Mouse (Mus musculus) midbrain, embryonic 15.5 days (tissue): ENCODE measurements around the gene Atp13a3. TPM values are rescaled to one million over a fixed set of nuclear protein-coding genes. Genes with fewer than 3 reads are reported as not detected.
"Not testable (repeated sequence)": the region's sequence is repeated elsewhere in the genome, so short reads cannot be mapped to it uniquely, and the experiment has no call there.

ENCODE experiments used
- ATAC-seq: fragments of 200-750 bp; cut with Nextera tagmentation; replicated peaks from 2 replicates; pipeline ENCODE4 v1.8.0; 2017; ENCODE audit warnings: moderate TSS enrichment
- H3K27ac ChIP-seq: fragments of 300-500 bp; sonication (generic); 2 replicates; pipeline ENCODE4 v1.5.1; 2015; ENCODE audit warnings: mild to moderate bottlenecking, inconsistent platforms
- H3K27me3 ChIP-seq: fragments of 300-500 bp; sonication (generic); replicated peaks from 2 replicates; pipeline ENCODE4 v1.6.1; 2015; ENCODE audit warnings: inconsistent platforms
- H3K36me3 ChIP-seq: fragments of 300-500 bp; sonication (generic); replicated peaks from 2 replicates; pipeline ENCODE4 v1.6.1; 2015; ENCODE audit warnings: inconsistent platforms
- H3K4me1 ChIP-seq: fragments of 300-500 bp; sonication (generic); 2 replicates; pipeline ENCODE4 v1.6.1; 2015; ENCODE audit warnings: inconsistent platforms
- H3K4me2 ChIP-seq: fragments of 300-500 bp; sonication (generic); 2 replicates; pipeline ENCODE4 v1.6.1; 2015; ENCODE audit warnings: inconsistent platforms, mild to moderate bottlenecking, moderate library complexity
- H3K4me3 ChIP-seq: fragments of 300-500 bp; sonication (generic); 2 replicates; pipeline ENCODE4 v1.5.1; 2015; ENCODE audit warnings: mild to moderate bottlenecking, inconsistent platforms
- H3K9ac ChIP-seq: fragments of 300-500 bp; sonication (generic); 2 replicates; pipeline ENCODE4 v1.6.1; 2015; ENCODE audit warnings: mild to moderate bottlenecking, inconsistent platforms
- H3K9me3 ChIP-seq: fragments of 300-500 bp; sonication (generic); 2 replicates; pipeline ENCODE4 v1.6.1; 2016; ENCODE audit warnings: inconsistent platforms
- WGBS: fragments of 180-500 bp; shearing (Covaris S2); methylation state at CpG from one replicate; pipeline ENCODE4 v1.1.7; 2015; ENCODE audit warnings: mixed read lengths; 5-methylcytosine and 5-hydroxymethylcytosine counted together
- polyA plus RNA-seq: library from polyadenylated mRNA; unstranded; fragments of >200 nt; fragmentation: Nextera tagmentation; extraction: Ambion mirVana; gene quantifications from 2 replicates; pipeline ENCODE4 v1.2.1, GENCODE M21; 2015

The Atp13a3 gene
- 8.1 and 8.6 TPM in 2 replicates for polyA plus RNA-seq

DNA sequence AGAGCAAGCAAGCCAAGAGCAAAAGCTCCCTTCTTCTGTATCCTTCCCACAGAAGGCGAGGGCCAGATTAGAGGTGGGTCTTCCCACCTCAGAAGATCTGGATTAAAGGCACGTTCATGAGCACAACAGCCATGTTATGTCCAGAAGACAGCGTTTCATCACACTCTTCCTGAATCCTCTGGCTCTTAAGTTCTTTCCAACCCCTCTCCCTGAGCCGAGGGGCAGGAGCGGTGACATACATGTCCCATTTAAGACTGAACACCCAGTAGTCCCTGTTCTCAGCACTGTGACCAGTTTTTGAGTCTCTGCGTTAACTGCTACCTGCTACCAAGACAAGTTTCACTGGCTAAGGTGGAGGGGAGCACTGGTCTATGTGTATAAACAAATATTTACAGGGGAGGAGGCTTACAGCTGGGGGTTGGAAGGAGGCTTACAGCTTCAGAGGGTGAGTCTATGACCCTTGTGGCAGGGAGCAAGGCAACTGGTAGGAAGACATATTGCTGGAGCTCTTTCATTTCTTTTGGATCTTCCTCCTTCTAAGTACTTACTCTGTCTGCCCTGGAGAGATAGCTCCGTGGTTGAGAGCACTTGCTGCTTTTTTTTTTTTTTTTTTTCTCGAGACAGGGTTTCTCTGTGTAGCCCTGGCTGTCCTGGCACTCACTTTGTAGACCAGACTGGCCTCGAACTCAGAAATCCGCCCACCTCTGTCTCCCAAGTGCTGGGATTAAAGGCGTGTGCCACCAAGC lies at the start of gene Atp13a3:
Atp13a3 (minus strand) TSS at position 51 of the 746 bp plus-strand sequence.
- H3K4me3 ChIP-seq, result no peak within 1 kb of the TSS
- no peaks in the 10 kb centered on the region for H3K4me1 ChIP-seq
- no peak for ATAC-seq
- no peak within 1 kb of the TSS for H3K9ac ChIP-seq
- no peak within 1 kb of the TSS for H3K27ac ChIP-seq
- H3K9me3 ChIP-seq, result no peaks in the 10 kb centered on the region
- WGBS, result 74% methylated on average over 11 of the region's 11 CpGs
- H3K36me3 ChIP-seq, result no peaks in the 10 kb centered on the region
- no peak within 1 kb of the TSS for H3K4me2 ChIP-seq
- H3K27me3 ChIP-seq, result no peaks in the 10 kb centered on the region

DNA sequence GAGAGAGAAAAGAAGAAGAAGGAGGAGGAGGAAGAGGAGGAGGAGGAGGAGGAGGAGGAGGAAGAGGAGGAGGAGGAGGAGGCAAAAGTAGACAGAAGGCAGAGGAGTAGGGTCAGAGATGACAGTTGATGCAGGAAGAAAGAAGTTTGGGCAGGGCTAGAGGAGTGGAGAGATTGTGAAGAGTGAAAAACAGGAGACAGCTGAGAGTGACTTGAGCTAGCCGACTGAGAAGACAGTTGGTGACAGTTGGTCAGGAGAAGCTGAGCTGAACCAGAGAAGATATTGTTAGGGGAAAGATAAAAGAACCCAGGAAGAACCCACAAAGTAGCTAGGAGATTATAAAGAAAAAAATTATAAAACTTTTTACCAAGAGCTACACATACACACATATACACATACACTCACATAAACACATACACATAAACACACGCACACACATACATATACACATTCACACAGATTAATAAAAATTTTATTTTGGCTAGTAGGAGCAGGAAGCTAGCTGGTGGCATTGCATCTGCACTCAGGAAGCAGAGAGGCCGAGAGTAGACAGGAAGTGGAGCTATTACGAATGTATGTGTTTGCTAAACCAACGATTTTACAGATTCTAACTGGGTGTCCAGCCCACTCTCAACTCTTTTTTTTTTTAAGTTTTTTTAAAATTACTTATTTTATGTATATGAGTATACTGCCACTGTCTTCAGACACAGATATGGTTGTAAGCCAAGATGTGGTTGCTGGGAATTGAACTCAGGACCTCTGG lies 47.6 kb upstream of the Atp13a3 start:
- Histone ChIP-seq H3K27ac (no peak overlapping the region), H3K4me2 (no peak overlapping the region), H3K9me3 (no peaks in the 10 kb centered on the region), H3K4me1 (no peaks in the 10 kb centered on the region), H3K9ac (no peak overlapping the region), H3K36me3 (no peaks in the 10 kb centered on the region), H3K4me3 (no peak overlapping the region), H3K27me3 (no peaks in the 10 kb centered on the region)
- no peak for ATAC-seq
- WGBS, result 87% methylated on average over 5 of the region's 5 CpGs

DNA sequence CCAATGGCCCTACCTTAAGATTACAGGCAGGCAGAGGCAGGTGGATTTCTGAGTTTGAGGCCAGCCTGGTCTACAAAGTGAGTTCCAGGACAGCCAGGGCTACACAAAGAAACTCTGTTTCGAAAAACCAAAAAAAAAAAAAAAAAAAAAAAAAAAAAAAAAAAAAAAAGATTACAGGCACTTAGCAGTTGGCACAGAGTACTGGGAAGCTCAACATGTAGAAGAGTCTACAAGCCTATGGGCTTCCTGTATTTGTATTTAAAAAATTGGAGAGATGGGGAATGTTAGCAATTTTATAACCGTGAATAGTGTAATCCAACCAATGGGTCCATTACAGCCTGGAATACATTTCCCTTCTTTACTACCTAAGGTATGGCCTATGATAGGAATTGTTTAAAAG lies 45.4 kb upstream of the Atp13a3 start:
- H3K4me2 ChIP-seq, H3K27me3 ChIP-seq, H3K4me1 ChIP-seq, H3K4me3 ChIP-seq, ATAC-seq, H3K9me3 ChIP-seq, H3K9ac ChIP-seq, H3K36me3 ChIP-seq, H3K27ac ChIP-seq: not testable (repeated sequence)
- 90% methylated on average over 2 of the region's 2 CpGs for WGBS

DNA sequence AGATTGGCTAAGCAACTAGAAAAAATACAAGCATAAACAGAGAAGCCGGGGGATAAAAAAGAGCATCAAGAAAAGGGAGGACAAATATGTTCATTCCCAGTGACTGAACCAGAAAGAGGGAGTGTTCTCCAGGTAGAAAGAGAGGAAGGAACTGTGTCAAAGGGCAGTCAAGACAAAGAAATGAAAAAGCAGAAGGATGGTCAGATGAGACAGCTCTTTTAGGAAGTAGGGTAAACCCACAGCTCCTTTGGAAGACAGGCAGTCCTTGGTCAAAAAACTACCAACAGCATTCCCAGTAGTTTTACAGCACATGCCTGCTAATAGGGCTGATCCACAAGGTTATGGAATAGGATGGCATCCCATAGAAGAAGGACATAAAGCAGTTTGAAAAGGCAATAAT lies 43.2 kb upstream of the Atp13a3 start:
- no peak for ATAC-seq
- H3K4me3 ChIP-seq, result no peak overlapping the region
- no peaks in the 10 kb centered on the region for H3K27me3 ChIP-seq
- H3K9ac ChIP-seq, result no peak overlapping the region
- no peaks in the 10 kb centered on the region for H3K36me3 ChIP-seq
- WGBS, result 84% methylated on average over 1 of the region's 1 CpGs
- no peak overlapping the region for H3K4me2 ChIP-seq
- H3K4me1 ChIP-seq, result no peaks in the 10 kb centered on the region
- H3K27ac ChIP-seq, result no peak overlapping the region
- no peaks in the 10 kb centered on the region for H3K9me3 ChIP-seq

DNA sequence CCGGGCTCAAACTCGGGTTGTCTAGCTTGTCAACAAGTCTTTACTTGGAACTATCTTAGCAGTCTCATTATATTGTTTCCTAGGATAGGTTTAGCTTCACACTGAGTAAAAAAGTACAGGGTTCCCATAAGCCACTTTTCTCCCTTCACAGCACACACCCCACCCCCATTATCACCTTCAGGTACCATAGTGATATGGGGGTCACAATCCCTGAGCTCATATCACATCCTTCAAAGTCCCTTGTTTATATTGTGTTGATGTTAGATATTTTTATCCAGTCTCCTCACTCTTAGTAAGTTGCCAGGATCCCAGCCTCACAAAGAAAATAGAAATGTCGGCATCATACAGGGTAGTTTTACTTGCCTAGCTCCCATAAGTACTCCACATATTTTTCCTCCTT lies 42.4 kb upstream of the Atp13a3 start:
- Histone ChIP-seq H3K27me3 (no peaks in the 10 kb centered on the region), H3K36me3 (no peaks in the 10 kb centered on the region), H3K9ac (no peak overlapping the region), H3K4me1 (no peaks in the 10 kb centered on the region), H3K27ac (no peak overlapping the region), H3K4me3 (no peak overlapping the region), H3K9me3 (no peaks in the 10 kb centered on the region), H3K4me2 (no peak overlapping the region)
- ATAC-seq, result no peak
- WGBS, result 81% methylated on average over 3 of the region's 3 CpGs

DNA sequence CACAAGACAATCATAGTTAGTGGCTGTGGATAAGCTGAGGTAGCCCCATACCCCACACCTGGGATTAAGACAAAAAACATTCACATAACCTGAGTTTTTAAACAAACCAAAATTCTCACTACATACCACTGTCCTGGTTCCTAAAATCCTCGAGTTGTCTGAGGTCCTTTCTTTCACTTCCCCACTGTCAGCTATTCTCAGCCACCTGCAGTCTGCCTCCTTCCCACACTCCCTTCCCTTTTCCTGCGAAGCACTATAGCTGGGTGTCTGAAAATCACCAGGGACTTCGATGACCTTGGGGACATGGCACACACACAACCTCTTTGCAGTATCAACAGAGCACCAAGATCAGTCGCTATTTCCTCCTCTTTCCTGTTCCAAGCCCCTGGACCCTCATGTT lies 41.9 kb upstream of the Atp13a3 start:
- Histone ChIP-seq H3K9me3 (no peaks in the 10 kb centered on the region), H3K4me2 (no peak overlapping the region), H3K9ac (no peak overlapping the region), H3K27ac (no peak overlapping the region), H3K4me1 (no peaks in the 10 kb centered on the region), H3K27me3 (no peaks in the 10 kb centered on the region), H3K36me3 (no peaks in the 10 kb centered on the region), H3K4me3 (no peak overlapping the region)
- 71% methylated on average over 4 of the region's 4 CpGs for WGBS
- no peak for ATAC-seq

DNA sequence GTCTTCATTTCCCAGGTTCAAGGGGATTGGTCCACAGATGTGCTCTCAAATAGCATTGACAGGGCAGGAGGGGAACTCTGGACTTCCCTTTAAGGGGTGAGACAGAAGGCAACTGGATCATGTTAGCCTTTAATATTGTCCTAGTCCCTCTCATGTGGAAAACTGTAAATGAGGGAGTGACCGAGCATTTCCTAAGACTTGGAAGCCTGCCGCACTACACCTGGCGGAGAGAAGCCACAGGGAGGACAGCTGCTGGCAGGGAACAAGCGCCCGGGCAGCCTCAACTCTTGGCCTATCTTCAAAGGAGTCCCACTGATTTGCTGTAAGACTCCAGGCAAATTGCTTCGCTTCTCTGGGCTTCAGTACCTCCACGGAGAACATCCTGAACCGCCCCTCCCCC lies 37.6 kb upstream of the Atp13a3 start:
- H3K27ac ChIP-seq, result no peak overlapping the region
- WGBS, result 50% methylated on average over 8 of the region's 8 CpGs
- no peak for ATAC-seq
- H3K4me1 ChIP-seq, result no peaks in the 10 kb centered on the region
- H3K27me3 ChIP-seq, result no peaks in the 10 kb centered on the region
- H3K9ac ChIP-seq, result no peak overlapping the region
- no peak overlapping the region for H3K4me2 ChIP-seq
- H3K4me3 ChIP-seq, result no peak overlapping the region
- H3K9me3 ChIP-seq, result no peaks in the 10 kb centered on the region
- H3K36me3 ChIP-seq, result no peaks in the 10 kb centered on the region

DNA sequence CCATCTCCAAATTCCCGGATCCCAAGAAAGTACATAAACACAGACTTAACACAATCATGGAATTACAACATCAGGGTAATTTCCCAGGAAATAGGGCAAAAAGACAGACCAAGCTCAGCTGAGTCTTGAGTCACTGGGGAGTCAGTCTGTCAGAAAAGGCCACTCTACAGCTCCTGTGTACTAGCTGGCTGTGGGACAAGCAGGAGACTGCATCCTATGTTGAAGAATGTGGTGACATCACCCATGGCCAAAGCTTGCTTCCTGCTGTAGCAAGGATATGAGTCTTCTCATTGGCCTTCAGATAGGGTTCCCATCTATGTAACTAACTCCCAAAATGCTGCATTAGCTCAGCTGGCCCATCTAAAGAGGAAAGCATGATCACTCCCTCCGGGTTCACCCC lies 36.7 kb upstream of the Atp13a3 start:
- WGBS, result 92% methylated on average over 2 of the region's 2 CpGs
- no peaks in the 10 kb centered on the region for H3K9me3 ChIP-seq

DNA sequence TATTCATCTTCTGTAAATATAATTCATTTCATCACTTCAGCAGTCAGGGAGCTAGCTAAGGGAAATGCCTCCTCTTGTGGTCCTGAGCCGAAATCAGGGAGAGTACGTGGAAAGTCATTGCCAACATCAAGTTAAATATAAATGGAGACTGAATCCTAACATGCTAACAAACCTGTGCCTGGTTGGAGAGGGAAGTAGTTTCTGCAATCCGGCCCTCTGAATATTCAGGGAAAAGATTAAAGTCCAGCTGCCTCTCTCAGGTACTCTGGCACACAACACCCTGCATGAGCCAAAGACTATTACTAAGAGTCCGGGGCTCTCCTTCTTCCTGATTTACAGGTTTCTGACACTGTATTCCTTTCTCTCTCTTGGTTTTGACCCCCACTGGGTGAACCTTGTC lies 35.6 kb upstream of the Atp13a3 start:
- WGBS, result 88% methylated on average over 4 of the region's 4 CpGs
- ATAC-seq, result no peak
- Histone ChIP-seq H3K4me2 (no peak overlapping the region), H3K27me3 (no peaks in the 10 kb centered on the region), H3K27ac (no peak overlapping the region), H3K9ac (no peak overlapping the region), H3K9me3 (no peaks in the 10 kb centered on the region), H3K4me3 (no peak overlapping the region), H3K36me3 (no peaks in the 10 kb centered on the region), H3K4me1 (no peaks in the 10 kb centered on the region)

More for the DNA sequence above, 36.7 kb upstream of the Atp13a3 start:
- H3K4me1 ChIP-seq, result no peaks in the 10 kb centered on the region
- no peaks in the 10 kb centered on the region for H3K27me3 ChIP-seq
- H3K27ac ChIP-seq, result no peak overlapping the region
- no peaks in the 10 kb centered on the region for H3K36me3 ChIP-seq
- H3K4me3 ChIP-seq, result no peak overlapping the region
- no peak overlapping the region for H3K9ac ChIP-seq
- H3K4me2 ChIP-seq, result no peak overlapping the region
- ATAC-seq, result no peak

DNA sequence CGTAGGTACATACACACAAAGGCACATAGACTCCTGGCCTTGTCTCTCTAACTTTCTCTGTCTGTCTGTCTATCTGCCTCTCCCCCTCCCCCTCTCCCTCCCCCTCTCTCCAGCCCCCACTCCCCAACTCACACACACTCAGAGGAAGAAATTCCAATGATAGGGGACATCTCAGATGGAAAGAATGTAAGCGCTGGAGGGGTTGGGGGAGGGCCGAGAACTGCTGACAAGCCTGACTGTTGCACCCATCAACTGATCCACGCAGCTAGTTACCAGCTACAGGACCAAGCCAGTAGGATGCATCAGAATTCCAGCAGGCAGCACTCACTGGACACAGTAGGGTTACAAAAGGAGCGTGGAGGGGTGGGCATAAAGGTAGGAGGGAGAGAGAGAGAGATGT lies 34.1 kb upstream of the Atp13a3 start:
- Histone ChIP-seq H3K27ac (no peak overlapping the region), H3K4me1 (no peaks in the 10 kb centered on the region), H3K4me3 (no peak overlapping the region), H3K27me3 (no peaks in the 10 kb centered on the region), H3K9ac (no peak overlapping the region), H3K9me3 (no peaks in the 10 kb centered on the region), H3K36me3 (no peaks in the 10 kb centered on the region), H3K4me2 (no peak overlapping the region)
- WGBS, result 85% methylated on average over 5 of the region's 5 CpGs
- ATAC-seq, result no peak

DNA sequence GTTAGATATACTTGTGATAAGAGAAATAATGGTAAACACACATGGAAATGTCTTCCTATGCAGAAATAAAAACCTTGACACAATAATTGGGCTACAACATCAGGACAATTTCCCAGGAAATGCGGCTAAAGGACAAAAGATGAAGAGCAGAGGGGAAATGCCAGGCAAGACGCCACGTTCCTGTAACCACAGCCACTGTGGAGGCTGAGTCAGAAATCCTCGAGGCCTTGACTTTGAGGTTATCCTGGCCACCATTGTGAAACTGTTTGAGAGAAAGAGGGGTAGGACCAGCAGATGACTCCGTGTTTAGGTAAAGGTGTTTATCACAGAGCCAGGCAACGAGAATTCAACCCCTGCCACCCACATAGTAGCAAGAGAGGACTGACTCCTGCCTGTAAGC lies 33.6 kb upstream of the Atp13a3 start:
- H3K9me3 ChIP-seq, result no peaks in the 10 kb centered on the region
- 82% methylated on average over 6 of the region's 6 CpGs for WGBS

DNA sequence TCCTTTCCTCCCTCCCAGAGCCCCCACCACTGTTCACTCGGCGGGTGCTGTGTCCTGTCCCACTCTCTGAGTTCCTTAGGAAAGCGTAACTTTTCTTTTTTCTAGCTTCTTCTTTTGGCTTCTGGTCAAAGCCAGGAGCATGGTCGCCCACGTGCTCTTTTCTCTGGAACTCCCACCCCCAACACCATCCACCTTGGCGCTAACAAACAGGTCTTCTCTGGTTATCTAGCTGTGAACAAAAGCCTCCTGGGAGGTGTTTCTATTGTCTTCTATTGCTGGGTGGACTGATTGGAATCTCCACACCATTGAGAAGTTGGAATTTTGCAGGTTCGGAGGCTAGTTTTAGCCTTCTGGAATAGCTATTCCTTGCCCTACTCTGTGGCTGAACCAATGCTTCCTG lies 30.5 kb upstream of the Atp13a3 start:
- Histone ChIP-seq H3K27ac (no peak overlapping the region), H3K4me2 (no peak overlapping the region), H3K9ac (no peak overlapping the region), H3K4me3 (no peak overlapping the region), H3K4me1 (no peaks in the 10 kb centered on the region), H3K27me3 (no peaks in the 10 kb centered on the region), H3K36me3 (no peaks in the 10 kb centered on the region), H3K9me3 (no peaks in the 10 kb centered on the region)
- no peak for ATAC-seq
- WGBS, result 85% methylated on average over 7 of the region's 7 CpGs

More for the DNA sequence above, 33.6 kb upstream of the Atp13a3 start:
- ATAC-seq, result no peak
- Histone ChIP-seq H3K36me3 (no peaks in the 10 kb centered on the region), H3K27me3 (no peaks in the 10 kb centered on the region), H3K27ac (no peak overlapping the region), H3K4me2 (no peak overlapping the region), H3K4me1 (no peaks in the 10 kb centered on the region), H3K4me3 (no peak overlapping the region), H3K9ac (no peak overlapping the region)

DNA sequence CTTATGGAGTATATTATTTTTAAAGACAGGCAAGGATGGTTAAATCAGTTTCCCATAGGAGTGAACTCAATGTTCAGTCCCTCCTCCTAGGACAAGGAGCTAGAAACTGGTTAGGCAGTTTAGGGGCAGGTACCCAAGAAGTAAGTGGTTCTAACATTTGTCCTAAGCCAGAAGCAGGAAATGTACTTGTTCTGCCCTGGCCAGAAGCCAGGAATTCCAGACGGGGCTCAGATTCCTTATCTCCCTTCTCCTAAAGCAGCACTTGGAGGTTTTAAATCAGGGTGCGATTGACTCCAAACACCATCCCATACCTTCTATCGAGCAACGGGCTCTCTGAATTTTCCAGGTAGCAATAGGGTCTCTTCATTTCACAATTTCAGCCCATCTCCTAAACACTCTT lies 29.6 kb upstream of the Atp13a3 start:
- Histone ChIP-seq H3K27ac (no peak overlapping the region), H3K4me3 (no peak overlapping the region), H3K4me1 (no peaks in the 10 kb centered on the region), H3K9ac (no peak overlapping the region), H3K9me3 (no peaks in the 10 kb centered on the region), H3K27me3 (no peaks in the 10 kb centered on the region), H3K4me2 (no peak overlapping the region), H3K36me3 (no peaks in the 10 kb centered on the region)
- no peak for ATAC-seq
- 83% methylated on average over 4 of the region's 4 CpGs for WGBS
